Mouse (Mus musculus) adrenal gland, adult 2 months (tissue): ENCODE measurements around the gene Kcnma1. TPM values are rescaled to one million over a fixed set of nuclear protein-coding genes. Genes with fewer than 3 reads are reported as not detected.

Source experiments
- DNase-seq: peaks from one replicate; pipeline ENCODE4 v3.0.0; 2021
- polyA plus RNA-seq: library from polyadenylated mRNA; depleted of rRNA; stranded (reverse); fragments of >200 nt; gene quantifications from 2 replicates; pipeline ENCODE4 v1.2.3, GENCODE M21; 2012
- total RNA-seq, 2 experiments: library from RNA; stranded (reverse); gene quantifications; 2 replicates each; pipeline ENCODE4 v1.2.3; 2021

Gene Kcnma1
- total and polyA plus RNA-seq, 3 experiments: 27.6 to 77.4 (median 48.9) TPM

DNA sequence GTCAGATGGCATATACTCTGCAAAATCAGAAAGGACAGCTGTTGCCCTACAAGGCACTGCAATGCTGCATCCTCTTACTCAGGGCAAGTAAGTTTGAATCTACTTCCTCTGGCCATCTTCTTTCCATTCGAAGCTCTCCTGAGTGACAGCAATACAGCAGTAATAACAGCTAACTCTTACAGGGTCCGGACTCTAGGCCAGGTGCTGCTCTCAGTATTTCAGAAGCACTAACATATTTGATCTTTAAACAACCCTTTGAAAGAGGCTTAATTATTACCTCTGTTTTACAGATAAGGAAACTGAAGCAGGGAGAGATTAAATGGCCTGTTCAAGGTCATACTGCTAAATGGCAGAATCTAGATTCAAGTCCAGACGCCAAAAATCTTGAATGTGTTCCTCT is 576.8 kb downstream of the Kcnma1 start:
- no peak for DNase-seq

DNA sequence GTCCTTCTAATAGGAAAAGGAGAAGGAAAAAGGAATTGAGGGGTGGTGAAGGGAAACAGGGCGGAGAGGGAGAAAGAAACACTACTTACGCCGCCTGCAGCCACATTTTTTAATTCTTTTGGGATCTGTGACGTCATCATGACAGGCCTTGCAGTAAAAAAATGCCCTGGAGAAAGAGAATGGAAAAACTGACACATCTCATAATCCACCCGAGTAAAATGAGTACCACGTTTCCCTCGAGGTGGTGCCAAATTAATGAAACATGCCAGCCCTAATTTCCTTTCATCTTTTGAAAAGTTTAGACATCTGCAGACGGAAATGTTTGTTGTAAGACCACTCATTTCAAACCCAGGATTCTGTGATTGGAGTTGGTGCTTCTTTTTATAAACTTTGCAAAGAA is 578.4 kb downstream of the Kcnma1 start:
- no peak for DNase-seq

DNA sequence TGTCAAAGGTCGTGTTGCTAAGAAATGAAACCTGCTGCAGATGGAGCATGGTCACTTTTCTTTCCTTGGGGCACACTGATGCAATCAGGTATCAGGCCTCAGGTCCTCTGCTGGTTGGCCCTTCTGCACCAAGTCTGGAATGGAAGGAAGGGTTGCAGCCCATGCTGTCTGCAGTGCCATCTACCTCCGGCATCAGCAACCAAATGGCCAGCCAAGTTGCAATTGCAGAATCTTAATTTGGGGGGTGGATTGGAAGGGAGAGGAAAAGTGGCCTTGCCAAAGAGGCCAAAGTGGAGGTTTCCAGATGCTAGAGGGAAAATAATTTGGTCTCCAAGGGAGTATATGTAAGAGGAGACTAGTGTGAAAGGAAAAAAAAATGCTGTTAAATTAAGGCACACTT is 584.3 kb downstream of the Kcnma1 start:
- peak; percentile 31 for DNase-seq

DNA sequence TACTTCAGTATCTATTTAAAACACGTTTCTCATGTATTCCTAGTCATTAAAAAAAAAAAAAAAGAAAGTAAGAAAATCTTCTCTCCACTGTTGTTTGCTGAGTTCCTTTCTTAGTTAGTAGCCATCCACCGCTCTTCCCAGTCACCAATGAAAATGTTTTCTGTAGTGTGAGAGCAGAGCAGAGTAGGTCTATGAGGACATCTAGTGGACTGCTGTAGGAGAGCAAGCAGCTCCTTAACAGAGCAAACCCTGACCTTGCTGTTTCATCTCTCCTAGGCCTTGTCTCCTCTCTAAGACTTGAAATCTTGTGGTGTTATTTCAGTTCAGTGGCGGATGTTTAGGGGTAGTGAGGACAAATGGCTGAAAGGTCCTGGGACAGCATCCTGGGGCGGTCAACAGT is 585.2 kb downstream of the Kcnma1 start:
- peak; percentile 13 for DNase-seq

DNA sequence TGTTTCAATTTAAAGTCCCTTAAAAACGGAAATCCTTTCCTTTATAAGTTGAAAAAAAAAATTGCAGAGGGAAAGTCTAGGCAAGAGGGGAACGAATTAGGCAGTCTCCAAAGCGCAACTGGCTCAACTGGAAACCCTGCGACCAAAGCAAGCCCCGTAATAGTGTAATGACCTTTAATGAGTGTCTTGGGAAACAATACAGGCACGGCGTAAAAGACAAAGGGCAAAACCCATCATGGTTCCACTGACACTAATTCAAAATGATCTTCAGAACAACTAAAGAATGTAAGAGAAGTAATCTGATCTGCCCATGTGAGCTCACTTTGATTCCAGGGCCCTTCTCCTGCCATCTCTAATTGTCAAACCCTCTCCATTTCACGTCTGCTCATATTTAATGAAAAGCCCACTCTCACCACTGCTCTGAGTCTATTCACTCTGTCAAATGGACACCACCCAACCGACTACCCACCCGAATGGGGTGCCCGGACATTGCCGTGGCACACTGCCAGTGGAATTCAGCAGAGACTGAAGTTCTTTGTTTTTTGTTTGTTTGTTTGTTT is 591.7 kb downstream of the Kcnma1 start:
- DNase-seq: no peak

- DNase-seq: peak; percentile 23
Measured at GRCm38 (mm10) chr14:23418955-23419354, 595.3 kb downstream of the Kcnma1 start.

DNA sequence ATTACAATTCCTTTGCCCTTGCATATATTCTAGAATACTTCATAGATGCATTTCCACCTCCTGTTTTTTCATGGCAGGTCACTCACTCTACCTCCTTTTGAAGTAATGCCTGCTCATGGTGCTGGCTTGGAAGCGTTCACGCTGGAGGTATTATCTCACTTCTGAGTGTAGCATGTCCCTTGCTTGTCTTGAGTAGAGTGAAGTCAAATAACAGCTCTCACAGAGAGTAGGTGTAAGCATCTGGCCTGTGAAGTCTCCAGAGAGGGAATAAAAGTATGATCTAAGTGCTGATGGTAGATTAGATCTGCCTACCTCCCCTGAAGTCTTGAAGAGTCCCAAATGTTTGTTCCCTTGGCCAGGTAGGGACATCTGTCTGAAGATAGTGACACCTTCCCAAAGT is 607.2 kb downstream of the Kcnma1 start:
- DNase-seq: no peak

DNA sequence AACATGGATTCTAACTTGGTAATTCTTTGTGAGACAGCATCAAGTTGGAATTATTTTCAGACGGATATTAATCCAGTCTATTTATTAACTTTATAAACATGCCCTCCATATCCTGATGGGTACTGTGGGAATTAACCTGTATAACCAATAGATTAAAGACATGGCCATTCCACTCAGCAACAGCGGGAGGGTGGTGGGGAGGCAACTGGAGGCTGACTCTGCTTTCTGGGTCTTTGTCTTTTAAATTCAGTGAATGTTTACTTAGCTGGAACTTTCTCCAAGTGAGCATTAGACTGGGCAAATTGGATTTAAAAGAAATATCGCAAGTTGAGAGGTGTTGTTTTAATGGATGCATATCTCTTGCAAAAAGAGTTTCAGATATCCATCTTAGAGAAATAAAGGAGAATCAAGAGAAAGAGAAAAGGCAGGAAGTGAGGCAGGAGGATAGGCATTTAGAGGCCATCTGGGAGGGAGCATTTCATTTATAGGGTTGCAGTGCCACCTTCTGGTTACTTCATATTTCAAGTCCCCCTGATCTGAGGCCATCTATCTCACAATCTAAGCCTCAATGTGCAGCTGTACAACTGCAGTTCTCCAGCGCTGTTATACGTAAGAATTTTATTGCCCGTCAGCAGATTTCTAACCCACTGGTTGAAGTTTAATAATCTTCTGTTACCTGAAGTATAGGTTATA is 613.4 kb downstream of the Kcnma1 start:
- DNase-seq: peak; percentile 54

GRCm38 (mm10) chr14:23397642-23398041 is 616.6 kb downstream of the Kcnma1 start:
- no peak for DNase-seq

GRCm38 (mm10) chr14:23391566-23391965 is 622.7 kb downstream of the Kcnma1 start:
- peak; percentile 8 for DNase-seq

DNA sequence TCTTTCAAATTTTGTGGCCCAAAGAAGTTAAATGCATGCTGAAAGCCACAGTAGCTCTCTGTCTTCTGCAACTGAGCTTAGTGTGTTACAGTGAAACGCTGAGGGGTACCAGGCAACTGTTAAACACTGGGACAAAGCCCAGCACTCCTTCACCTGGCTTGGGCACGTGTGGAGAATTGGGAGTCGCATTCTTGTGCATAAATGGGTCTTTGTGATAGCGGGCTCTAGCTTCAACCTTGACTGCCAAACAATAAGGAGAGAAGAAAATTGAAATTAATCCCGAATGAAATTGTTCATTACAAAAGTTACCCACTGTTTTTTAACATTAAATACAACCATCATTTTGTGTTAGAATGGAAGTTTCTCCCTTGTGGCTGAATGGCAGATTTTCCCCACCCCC is 623.5 kb downstream of the Kcnma1 start:
- no peak for DNase-seq

DNA sequence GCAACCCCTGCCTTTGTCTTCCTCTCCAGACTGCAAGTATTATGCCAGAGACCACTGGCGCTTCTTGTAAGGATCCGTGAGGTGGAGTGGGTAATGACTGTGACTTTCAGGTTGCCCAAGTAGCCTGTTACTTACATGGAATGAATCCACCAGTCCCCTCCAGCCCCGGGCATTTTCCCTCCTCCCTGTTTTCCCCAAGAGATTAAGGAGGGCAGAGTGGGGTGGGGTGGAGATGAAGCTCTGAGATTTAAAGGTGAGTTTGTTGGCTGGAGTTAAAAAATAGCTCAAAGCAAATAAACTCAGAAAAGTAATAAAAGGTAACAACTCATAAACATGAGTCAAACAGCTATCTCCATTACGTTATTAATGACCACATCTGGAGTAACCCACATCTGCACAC is 624.1 kb downstream of the Kcnma1 start:
- DNase-seq: no peak

- no peak for DNase-seq
Measured at GRCm38 (mm10) chr14:23386786-23387185, 627.5 kb downstream of the Kcnma1 start.

- no peak for DNase-seq
Measured at GRCm38 (mm10) chr14:23385776-23386608, 628.3 kb downstream of the Kcnma1 start.

DNA sequence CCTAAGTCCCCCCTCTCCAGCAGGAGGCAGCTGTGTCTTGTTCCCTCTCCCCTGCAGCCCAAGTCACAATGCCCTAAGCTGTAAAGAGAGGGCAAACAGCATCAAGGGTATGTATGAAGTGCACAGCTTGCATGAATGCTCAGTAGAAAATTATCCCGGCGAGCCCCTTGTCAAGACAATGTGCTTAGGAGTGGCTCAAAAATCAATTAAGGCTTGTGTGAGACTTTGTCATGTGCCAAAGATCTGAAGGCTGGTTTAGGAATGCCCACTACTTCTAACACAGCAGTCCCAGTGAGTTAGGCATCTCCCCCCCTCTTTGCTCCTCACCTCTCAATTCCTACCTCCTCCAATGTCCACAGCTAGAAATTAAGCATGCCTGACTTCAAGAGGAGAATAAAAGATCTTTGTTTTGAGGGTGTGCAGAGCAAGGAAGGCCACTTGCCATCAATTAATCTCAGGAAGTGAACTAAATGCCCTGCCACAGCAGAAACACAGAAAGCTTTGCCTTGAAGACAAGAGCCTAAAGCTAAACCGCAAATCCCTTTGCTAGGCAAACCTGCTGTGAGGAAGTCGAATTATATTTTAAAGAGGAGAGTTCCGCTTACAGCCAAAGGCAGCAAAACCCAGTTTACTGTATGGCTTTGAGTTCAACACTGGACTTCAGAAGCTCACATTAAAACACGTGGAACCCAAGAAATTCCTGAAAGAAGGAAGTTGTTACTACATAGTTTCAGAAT is 635.8 kb downstream of the Kcnma1 start:
- DNase-seq: no peak

- DNase-seq: no peak
Measured at GRCm38 (mm10) chr14:23372021-23372420, 642.3 kb downstream of the Kcnma1 start.

GRCm38 (mm10) chr14:23360491-23360995 is 653.7 kb downstream of the Kcnma1 start:
- no peak for DNase-seq

DNA sequence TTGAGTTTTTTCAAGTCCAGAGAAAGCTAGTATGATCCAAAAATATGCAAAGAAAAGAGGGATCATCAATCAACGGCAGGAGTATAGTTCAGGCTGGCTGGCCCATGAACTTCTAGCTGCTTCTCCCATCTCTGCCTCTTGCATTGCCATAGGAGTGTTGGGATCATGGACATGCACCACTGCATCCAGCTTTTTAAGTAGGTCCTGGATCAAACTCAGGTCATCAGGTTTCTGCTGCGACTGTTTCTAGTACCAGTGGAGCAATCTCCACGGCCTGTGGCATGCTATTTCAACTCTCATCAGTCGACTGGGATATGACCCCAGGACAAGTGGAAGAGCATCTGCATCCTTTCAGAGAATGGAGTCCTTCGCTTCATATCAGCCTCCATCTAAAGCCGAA is 655.5 kb downstream of the Kcnma1 start:
- no peak for DNase-seq

- no peak for DNase-seq
Measured at GRCm38 (mm10) chr14:23357529-23358278, 656.6 kb downstream of the Kcnma1 start.

DNA sequence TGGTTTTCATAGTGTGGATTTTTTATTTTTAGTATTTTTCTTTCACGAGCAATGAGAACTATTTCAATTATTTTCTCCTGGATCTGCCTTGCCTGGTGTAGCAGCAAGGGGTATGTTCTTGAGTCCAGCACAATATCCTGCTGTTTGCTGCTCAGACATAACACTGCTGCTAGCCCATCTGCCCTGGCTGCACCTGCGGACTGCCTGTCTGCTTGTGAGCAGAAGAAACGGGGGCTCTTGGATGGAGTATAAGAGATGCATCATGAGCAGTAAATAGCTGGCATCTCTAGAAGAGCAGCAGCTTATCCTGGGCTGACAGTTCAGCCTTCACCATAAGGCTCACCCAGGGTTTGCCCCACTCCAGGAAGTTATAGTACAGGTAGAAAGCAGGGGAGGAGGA is 687.5 kb downstream of the Kcnma1 start:
- no peak for DNase-seq

DNA sequence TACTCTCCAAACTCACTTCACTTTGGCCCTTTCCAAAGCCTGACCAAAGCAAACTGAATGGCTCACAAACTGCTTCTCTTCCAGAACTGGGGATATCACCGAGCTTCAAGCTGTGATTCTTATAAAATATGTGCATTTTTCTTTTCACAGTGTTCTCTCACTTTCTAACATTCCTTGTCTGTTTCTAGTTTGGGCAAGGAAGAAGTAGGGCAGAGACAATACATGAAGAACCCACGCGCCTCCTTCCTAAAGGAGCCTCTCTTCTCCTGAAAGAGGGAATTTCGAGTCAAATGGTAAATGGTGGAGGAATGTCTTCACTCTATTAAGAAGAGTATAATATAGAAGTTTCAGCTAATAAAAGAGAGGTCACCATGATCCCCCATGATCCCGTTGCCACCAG is 709.0 kb downstream of the Kcnma1 start:
- DNase-seq: no peak

GRCm38 (mm10) chr14:23300443-23300842 is 713.8 kb downstream of the Kcnma1 start:
- DNase-seq: no peak
